Mouse (Mus musculus): ENCODE data around the gene Hipk4.

DNA sequence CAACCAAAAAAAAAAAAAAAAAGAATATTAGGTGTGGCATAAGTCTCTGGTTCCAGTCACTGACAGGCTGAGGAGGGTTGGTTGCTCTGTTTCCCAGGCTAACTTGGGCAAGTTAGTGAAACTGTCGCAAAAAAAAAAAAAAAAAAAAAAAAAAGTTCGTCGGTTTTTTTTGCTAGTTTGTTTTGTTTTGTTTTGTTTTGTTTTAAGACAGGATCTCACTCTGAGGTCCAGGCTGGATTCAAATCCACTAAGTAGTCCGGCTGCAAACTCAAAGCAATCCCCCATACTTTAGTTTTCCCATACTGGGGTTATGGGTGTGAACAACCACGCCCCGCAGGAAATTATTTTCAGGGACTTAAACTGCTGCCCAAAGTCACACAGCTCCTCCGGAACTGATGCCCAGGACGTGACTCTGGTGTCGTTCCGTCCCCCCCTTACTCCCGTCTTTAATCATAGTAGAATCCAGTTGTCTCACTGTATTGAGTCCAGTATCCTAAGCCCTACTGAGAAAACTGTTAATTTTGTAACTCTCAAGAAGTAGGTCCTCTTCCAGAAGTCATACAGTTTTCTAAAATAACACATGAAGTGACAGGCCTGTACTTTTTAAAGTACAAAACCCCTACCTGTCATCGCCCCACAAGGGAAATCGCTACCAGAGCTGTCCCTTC, 36.8 kb upstream of the Hipk4 start:
- no peak for TF ChIP-seq CTCF (conservative IDR thresholded peaks at IDR 0.05 in 1 of 2, IDR thresholded peaks at IDR 0.05 in 1 of 2; ENCODE audit: low read depth in 2 of 2, low read length in 2 of 2)
- peak; percentile 93 for TF ChIP-seq ZNF384 (IDR thresholded peaks at IDR 0.05; ENCODE audit: low read depth, low read length)
- no peak for TF ChIP-seq POLR2A (IDR thresholded peaks at IDR 0.05; ENCODE audit: low read depth, low read length)
- no peak for TF ChIP-seq HCFC1 (IDR thresholded peaks at IDR 0.05; ENCODE audit: low read depth, low read length)
- no peak for TF ChIP-seq UBTF (IDR thresholded peaks at IDR 0.05; ENCODE audit: low read depth, low read length)
- TF ChIP-seq CHD2 (IDR thresholded peaks at IDR 0.05; ENCODE audit: low read length), result no peak
- TF ChIP-seq POLR2AphosphoS2 (IDR thresholded peaks at IDR 0.05; ENCODE audit: low read depth, low read length), result no peak
